Mouse (Mus musculus) small intestine, adult 2 months (tissue): ENCODE measurements around the gene Mylk3. TPM values are rescaled to one million over a fixed set of nuclear protein-coding genes. Genes with fewer than 3 reads are reported as not detected.

Source experiments
- H3K27ac ChIP-seq: fragments of 200-500 bp; 2 replicates; pipeline ENCODE4 v1.5.1; 2012; ENCODE audit warnings: low read depth, low read length, control low read depth, inconsistent platforms; ENCODE audit not compliant: insufficient read depth
- H3K27me3 ChIP-seq: fragments of 200-500 bp; 2 replicates; pipeline ENCODE4 v1.6.1; 2012; ENCODE audit warnings: mild to moderate bottlenecking, moderate library complexity, low read length, inconsistent platforms; ENCODE audit not compliant: control insufficient read depth, insufficient read depth
- H3K36me3 ChIP-seq: fragments of 200-500 bp; 2 replicates; pipeline ENCODE4 v1.6.1; 2012; ENCODE audit warnings: mild to moderate bottlenecking, low read length, control low read depth, inconsistent platforms; ENCODE audit not compliant: control insufficient read depth, insufficient read depth
- H3K4me1 ChIP-seq: fragments of 200-500 bp; 2 replicates; pipeline ENCODE4 v1.6.1; 2012; ENCODE audit warnings: low read length, inconsistent platforms, mixed read lengths; ENCODE audit not compliant: control insufficient read depth, insufficient read depth, insufficient read length
- H3K4me3 ChIP-seq: fragments of 200-500 bp; 2 replicates; pipeline ENCODE4 v1.5.1; 2012; ENCODE audit warnings: low read depth, mild to moderate bottlenecking, control low read depth, inconsistent platforms, low read length, moderate library complexity
- CTCF ChIP-seq: fragments of 200-500 bp; IDR thresholded peaks from 2 replicates; pipeline ENCODE4 v1.5.1; 2012; ENCODE audit warnings: low read depth, mild to moderate bottlenecking, control low read depth, inconsistent platforms, low read length, moderate library complexity, mixed read lengths; ENCODE audit not compliant: insufficient replicate concordance, insufficient read length; ENCODE audit errors: extremely low read depth
- POLR2A ChIP-seq: fragments of 200-500 bp; IDR thresholded peaks from 2 replicates; pipeline ENCODE4 v1.6.1; 2012; ENCODE audit warnings: low read depth, mild to moderate bottlenecking, control low read depth, inconsistent platforms, low read length, moderate library complexity
- WGBS: fragments of 180-500 bp; shearing (Covaris S2); methylation state at CpG from one replicate; pipeline ENCODE4 v1.1.7; 2018; 5-methylcytosine and 5-hydroxymethylcytosine counted together
- polyA plus RNA-seq: library from polyadenylated mRNA; depleted of rRNA; stranded (reverse); fragments of >200 nt; gene quantifications from 2 replicates; pipeline ENCODE4 v1.2.3, GENCODE M21; 2012

Mylk3 gene
- polyA plus RNA-seq, 1 experiment, result not detected

DNA sequence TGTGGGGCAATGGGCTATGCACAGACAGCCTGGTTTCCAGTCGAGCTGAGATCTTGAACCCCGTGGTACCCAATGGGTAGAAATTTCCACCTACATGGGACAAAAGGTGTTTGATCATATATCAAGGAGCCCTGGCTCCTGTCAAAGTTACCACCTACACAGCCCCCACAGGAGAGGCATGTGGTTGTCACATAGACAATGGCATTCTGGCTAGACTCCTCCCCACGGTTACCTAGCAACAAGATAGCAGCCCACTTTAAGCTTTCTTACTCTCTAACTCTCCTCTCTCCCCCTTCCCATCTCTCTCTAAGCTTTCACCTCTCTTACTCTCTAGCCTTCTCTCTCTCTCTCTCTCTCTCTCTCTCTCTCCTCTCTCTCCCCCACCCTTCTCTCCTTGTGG, 19.3 kb upstream of the Mylk3 start:
- Histone ChIP-seq H3K4me3 (no peak overlapping the region), H3K27me3 (no peaks in the 10 kb centered on the region), H3K36me3 (peaks cover 6% of the 10 kb centered on the region), H3K4me1 (no peaks in the 10 kb centered on the region), H3K27ac (no peak overlapping the region)
- no peak for TF ChIP-seq CTCF
- no peak for TF ChIP-seq POLR2A
- WGBS, result 49% methylated on average over 3 of the region's 3 CpGs

DNA sequence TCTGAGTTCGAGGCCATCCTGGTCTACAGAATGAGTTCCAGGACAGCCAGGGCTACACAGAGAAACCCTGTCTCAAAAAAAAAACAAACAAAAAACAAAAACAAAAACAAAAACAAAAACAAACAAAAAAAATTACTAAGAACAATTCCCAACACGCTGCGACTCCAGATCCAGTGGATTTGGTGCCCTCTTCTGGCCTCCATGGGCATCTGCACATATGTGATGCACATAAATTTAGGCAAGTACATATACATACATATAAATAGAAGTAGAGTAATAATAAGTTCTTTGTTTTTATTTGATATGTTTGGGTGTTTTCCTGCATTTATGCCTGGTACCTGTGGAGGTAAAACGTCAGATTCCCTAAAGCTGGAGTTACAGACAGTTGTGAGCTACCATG, 12.4 kb upstream of the Mylk3 start:
- 96% methylated on average over 4 of the region's 4 CpGs for WGBS
- Histone ChIP-seq H3K4me3 (no peak overlapping the region), H3K27ac (no peak overlapping the region), H3K27me3 (no peaks in the 10 kb centered on the region), H3K4me1 (no peaks in the 10 kb centered on the region), H3K36me3 (no peaks in the 10 kb centered on the region)
- TF ChIP-seq POLR2A (no peak), CTCF (peak; percentile 8; the same call in 1 of the 2 replicates)

GRCm38 (mm10) chr8:85397508-85397907, 11.4 kb upstream of the Mylk3 start:
- Histone ChIP-seq H3K4me3 (no peak overlapping the region), H3K27me3 (no peaks in the 10 kb centered on the region), H3K27ac (no peak overlapping the region), H3K36me3 (no peaks in the 10 kb centered on the region), H3K4me1 (no peaks in the 10 kb centered on the region)
- TF ChIP-seq POLR2A, result no peak
- peak; percentile 73; the same call in 1 of the 2 replicates for TF ChIP-seq CTCF
- WGBS, result 44% methylated on average over 5 of the region's 5 CpGs

DNA sequence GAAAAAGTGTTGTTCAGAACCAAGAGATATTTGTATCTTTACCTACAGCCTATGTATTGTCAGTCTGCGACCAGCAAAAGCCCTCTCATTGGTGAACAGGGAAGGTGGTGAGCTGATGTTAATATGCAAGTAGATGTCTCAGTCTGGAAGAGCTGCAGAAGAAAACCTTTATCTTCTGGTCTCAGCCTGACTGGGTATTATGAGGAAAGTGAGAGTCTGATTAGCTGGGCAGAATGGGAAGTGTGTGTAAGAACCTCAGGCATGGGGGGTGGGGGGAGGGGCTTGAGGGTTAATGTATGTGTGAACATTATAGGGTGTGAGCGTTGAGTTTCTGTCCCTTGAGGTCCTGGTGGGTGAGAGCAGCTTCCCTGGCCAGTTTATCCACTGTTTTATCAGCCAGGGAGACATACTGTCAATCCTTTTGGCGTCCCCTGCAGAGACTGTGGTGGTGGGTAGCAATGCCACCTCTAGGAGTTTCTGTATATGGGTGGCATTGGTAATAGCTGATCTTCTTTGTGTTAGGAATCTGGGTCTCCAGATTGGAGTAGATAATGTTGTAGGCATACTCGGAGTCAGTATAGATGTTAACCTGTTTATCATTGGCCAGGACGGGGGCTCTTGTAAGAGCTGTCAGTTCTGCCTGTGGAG, 10.4 kb upstream of the Mylk3 start:
- WGBS, result 84% methylated on average over 5 of the region's 5 CpGs
- TF ChIP-seq POLR2A (no peak), CTCF (no peak)
- Histone ChIP-seq H3K27me3 (no peaks in the 10 kb centered on the region), H3K4me1 (no peaks in the 10 kb centered on the region), H3K27ac (no peak overlapping the region), H3K36me3 (no peaks in the 10 kb centered on the region), H3K4me3 (no peak overlapping the region)

DNA sequence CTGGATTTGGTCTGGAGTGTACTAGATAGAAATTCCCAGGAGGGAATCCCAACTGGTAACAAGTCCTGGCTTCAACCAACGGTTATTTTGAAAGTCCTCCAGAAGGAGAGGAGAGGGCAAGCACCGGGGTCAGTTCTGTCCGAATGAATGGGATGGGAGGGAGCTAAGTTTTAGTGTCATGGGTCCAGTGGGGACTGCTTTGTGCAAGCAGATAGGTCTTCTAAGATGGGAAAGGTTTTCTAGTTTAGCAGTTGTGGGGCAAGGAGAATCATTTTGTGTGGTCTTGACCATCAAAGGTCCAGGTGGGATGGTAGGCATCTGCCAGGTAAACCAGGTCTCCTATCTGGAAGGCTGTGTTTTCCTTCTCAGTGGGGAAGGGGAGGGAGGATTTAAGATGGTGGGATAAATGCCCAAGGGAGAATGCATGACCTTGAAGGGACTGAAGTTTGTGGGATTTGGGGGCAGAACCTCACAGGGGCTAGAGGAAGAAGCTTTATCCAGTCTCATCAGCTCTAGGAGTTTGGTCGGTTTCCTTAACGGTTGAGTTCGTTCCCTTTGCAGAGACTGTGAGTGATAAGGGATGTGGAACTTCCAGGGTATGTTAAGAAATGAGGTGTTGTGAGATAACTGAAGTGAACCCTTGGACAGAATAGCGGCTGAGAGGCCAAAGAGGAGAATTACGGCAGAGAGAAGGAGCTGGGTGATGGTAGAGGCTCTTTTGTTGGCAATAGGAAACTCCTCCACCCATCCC, 9.7 kb upstream of the Mylk3 start:
- no peaks in the 10 kb centered on the region for H3K27me3 ChIP-seq
- no peaks in the 10 kb centered on the region for H3K4me1 ChIP-seq
- no peak overlapping the region for H3K27ac ChIP-seq
- no peak for TF ChIP-seq CTCF
- TF ChIP-seq POLR2A, result no peak
- no peak overlapping the region for H3K4me3 ChIP-seq
- WGBS, result 64% methylated on average over 8 of the region's 8 CpGs
- no peaks in the 10 kb centered on the region for H3K36me3 ChIP-seq

DNA sequence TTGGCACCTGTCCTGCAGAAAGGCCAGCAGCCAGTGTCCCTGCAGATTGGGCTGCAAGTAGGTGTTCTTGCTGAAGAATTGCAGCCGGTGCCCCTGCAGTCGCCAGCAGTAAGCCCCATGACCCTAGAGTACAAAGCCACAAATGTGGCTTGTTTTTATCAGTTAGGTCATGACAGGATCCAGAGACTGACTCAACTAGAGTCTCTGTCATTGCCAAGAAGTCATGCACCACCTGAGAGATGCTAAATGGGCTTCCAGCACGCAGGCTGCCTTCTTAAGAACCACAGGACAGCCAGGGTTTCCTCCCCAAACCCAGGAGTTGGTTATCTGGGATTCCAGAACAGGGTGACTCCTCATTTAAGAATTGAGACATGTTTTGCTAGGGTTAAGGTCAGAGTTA, 8.9 kb upstream of the Mylk3 start:
- 79% methylated on average over 3 of the region's 3 CpGs for WGBS
- no peaks in the 10 kb centered on the region for H3K27me3 ChIP-seq
- no peaks in the 10 kb centered on the region for H3K36me3 ChIP-seq
- H3K4me3 ChIP-seq, result no peak overlapping the region
- H3K4me1 ChIP-seq, result no peaks in the 10 kb centered on the region
- TF ChIP-seq CTCF (no peak), POLR2A (no peak)
- H3K27ac ChIP-seq, result no peak overlapping the region

DNA sequence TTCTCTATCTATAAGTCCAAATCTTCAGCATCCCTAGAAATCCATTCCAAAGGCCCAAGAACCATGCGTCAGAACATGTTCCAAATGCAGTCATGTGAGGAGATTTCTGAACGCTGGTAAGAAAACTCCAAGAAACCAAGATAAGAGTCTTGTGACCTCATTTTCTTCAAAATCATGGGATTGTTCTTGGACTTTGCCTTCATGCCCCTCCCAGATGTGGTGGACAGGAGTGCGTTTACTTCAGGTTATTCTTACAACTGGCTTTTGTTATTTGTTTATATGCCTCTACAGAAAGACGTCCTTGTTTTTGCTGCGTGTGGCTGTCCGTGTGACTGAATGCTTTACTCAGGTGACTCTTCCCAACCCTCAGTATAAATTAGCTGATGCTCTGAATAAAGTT, 7.1 kb upstream of the Mylk3 start:
- no peaks in the 10 kb centered on the region for H3K4me1 ChIP-seq
- no peaks in the 10 kb centered on the region for H3K27me3 ChIP-seq
- WGBS, result 34% methylated on average over 6 of the region's 6 CpGs
- no peaks in the 10 kb centered on the region for H3K36me3 ChIP-seq
- no peak overlapping the region for H3K27ac ChIP-seq
- TF ChIP-seq POLR2A, result no peak
- TF ChIP-seq CTCF, result no peak
- H3K4me3 ChIP-seq, result no peak overlapping the region
